Mouse (Mus musculus) embryo, embryonic 9.5 days (tissue): ENCODE results near the gene Cyp4x1.
A peak's percentile ranks its signal among the peaks of the same experiment; 100 is the strongest.
"Not testable (repeated sequence)": the region's sequence is repeated elsewhere in the genome, so short reads cannot be mapped to it uniquely, and the experiment has no call there.

Source experiments
- DNase-seq: peaks from one replicate; pipeline ENCODE4 v3.0.0-alpha.2; 2017; ENCODE audit errors: extremely low spot score

The Cyp4x1 gene

DNA sequence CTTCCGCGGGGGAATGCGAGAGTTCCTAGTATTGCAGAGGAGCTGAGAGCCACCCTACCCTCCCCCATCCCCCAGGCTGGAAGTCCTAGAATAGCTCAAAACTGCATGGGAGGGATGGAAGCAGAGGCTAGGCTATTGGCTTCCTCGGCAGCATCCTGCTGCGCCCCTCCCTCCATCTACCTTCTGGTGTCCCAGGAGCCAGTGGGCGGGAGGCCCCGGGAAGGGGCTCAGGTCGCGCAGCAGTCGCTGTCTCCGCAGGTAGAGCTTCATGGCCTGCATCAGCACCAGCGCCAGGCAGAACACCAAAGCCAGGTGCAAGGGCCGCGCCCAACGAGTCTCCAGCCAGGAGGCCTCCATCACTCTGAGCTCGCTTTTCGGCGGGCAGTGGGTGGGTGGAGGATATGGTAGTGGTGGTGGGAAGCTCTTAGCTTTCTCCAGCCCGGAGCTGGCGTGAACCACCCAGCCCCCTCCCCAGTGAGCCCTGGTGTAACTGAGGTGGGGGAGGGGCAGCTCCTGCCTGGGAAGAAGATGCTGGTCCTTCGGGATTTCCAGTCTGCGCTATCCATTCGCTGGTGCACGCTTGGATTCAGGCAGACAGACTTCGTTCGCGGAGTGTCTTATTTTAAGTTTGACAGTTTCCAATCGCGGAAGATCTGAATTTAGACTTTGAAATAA lies at the start of gene Cyp4x1:
Gene Cyp4x1, minus strand, starts transcription at position 661 of the 675 bp plus-strand sequence.
- DNase-seq = peak; percentile 37

DNA sequence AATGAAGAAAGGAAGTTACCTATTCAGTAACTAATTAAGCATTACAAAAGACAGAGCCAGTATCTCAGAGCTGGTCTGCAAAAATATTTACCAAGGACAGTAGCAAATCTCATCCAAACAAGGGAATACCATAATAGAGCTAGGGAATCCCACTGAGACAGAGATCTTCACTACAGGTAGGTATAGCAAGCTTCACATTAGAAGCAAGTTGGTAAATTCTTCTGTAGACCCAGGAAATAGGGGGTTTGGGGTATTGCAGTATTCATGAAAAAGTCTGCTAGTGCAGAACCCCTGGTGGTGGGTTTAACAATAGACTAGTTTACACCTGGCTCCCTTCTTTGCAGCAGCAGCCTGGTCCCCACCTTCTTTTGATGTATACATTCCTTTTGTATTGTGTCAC lies 42.1 kb upstream of the Cyp4x1 start:
- not testable (repeated sequence) for DNase-seq

DNA sequence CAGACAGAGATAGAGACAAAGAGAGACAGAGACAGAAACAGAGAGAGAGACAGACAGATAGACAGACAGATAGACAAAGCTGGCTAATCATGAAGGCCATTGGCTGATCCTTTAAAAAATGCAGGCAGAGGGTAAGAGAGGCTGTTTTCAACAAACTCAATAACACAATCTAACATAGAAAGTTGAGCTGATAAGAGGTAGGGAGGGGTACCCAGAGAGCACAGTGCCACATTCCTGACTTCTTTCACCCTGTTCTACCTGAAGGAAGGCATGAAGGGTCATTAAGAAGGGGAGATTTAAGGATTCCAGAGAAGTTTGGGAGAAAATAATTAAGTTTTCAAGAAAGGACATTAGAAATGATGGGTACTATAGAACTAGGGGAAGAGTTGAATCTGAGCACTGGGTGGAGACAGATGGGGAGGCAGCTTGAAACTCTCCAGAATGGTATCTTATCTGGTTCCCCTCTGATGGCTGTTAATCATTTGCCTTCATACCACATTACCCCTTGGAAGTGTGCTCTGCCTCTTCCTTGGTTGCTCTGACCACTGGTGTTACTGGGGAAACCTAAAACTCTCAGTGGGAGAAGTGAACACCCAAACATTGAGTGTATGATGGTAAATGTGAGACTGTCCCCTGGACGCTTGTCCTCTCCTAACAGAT lies 40.7 kb upstream of the Cyp4x1 start:
- DNase-seq = no peak

DNA sequence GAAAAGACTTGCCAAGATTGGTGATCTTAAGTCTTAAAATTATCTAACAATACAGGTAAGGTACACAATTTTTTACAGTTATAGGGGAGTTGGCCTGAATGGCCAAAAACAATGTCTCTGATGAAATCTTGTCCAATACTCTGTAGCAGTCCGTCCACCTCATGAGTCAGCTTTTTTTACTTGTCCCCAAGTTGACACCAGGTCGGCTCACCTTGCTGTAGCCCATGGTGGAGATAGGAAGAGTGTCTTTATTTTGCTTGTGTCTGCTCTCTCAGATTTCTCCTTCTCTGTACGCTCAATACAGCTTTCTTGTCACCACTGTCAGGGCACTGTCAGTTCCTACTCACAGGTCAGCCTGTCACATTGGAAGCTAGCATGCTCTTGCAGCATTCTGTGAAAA lies 24.9 kb upstream of the Cyp4x1 start:
- DNase-seq = not testable (repeated sequence)

DNA sequence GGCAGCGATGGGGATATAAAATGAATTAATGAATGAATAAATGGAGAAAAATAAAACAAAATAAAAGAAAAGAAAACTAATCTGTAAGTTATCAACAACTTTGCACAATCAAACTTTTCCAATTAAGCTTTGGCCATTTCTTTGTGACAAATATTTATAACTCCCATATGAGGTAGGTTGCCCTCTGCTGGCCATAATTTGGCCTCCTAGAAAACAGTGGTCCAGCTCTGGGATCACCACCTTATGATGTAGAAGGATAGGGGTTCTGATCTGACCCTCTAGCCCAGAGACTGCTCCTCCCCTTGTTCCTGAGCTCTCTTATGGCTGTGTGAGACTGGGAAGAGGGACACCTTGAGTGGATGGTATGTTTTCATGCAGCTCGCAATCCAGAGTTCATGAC lies 20.6 kb upstream of the Cyp4x1 start:
- no peak for DNase-seq

DNA sequence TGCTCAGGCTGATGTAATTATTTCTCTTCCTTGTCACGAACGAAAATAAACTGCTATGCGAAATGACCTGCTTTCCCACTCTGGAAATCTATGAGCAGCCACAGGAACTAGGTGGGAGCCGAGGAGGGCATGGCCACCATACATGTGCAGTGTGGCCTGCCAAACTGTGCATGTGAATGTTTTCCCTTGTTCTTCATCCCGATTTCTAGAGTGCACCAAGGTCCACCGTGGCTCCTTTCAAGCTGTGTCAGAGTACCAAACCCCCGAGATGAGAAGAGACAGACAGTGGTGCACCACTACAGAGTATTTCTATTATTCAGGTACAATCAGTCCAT lies 182 bp upstream of the Cyp4x1 start:
- DNase-seq = no peak

DNA sequence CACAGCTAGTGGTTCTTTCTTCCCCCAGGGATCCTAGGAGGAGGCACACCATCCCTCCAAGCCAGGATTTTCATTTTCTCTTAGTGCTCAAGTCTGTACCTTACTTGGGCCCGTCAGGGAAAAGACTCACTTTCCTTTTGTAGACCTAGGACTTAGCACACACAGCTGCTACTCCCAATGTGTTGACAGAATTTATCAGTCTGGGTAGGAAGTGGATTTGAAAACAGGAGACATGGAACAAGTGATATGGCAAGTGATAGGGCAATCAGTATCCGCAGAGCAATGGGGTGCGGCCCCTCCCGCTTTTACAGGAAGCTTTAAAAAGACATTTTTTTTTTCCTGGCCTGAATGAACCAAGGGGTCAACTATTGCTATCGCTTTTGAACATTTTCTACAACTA lies 996 bp downstream of the Cyp4x1 start:
- DNase-seq = no peak

DNA sequence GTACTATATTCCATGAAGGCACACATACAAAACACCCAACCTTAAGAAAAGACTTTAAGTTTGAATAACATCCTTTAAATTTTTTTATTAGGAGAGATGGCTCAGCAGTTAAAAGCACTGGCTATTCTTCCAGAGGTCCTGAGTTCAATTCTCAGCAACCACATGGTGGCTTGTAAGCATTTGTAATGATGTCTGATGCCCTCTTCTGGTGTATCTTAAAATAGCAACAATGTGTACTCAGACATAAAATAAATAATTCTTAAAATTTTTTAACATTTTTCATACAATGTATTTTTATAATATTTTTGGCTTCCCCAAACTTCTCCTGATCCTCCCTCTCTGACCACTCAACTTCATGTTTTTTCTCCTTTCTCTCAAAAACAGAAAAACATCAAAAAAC lies 9.4 kb downstream of the Cyp4x1 start:
- no peak for DNase-seq

DNA sequence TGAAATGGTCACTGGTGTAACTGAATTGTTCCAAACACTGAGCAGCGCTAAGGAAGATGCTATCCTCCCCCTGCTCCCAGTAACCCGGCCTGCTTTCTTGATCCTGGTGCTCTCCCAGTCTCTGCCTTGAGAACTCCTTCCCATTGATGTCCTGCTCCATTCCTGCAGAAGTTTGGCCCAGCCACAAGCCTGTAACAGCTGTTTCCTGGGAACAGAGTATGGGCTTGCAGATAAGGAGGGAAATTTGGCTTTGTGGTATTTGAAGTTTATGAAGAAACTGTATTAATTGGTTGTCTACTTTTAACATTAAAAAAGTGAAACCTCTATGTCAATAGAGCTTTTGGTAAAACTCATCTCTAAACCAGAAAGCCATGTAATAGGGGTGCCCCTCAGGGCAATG lies 10.6 kb downstream of the Cyp4x1 start:
- DNase-seq = no peak

DNA sequence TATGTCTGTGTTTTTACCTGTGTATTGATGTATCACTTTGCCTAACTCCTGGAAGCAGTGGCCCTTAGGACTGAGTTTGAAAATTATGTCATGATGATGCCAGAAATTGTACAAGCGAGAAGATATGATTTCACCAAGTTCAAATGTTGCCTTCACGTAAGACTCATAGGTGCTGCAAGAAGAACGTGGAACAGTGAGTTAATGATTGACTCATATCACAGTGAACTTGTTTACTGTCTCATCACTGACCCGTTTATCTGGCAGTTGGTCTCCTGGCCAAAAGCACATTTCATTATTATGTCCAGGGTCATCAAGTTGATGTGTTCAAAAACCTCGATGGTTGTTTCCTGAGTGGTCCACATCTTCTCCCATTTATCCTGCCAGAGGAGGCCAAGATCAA lies 12.5 kb downstream of the Cyp4x1 start:
- DNase-seq = no peak

DNA sequence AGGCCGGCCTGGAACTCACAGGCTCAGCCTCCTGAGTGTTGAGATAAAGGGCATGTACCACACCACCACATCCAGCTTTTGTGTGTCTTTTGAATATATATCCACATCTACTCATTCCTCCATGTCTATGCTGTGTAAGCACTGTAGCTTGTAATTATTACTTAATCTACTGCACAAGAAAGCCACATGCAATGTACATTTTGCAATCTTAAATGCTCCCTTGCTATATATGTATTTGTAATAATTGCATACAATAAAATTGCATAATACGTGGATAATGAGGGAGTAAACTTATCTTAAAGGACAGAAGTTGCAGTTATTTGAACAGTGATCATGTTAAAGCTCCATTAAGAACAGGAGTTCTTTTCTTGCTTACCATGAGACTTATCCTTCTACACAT lies 12.9 kb downstream of the Cyp4x1 start:
- no peak for DNase-seq

DNA sequence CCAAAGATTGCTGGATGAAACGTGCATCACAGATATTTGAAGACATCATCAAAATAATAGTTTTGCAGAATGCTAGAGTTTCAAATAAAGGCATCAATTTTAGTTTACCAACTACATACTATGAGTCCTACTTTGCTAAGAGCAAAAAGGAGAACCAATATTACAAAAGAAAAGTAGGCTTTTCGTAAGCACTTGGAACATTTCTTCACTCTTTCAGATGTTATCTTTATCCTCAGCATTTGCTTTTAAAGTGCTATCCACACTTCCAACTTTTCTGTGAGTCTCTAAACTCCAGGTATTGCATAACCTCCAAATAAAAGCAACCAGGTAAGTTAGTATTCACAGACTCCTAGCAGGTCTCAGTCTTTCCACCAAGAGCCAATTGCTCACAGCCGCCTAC lies 14.4 kb downstream of the Cyp4x1 start:
- no peak for DNase-seq

DNA sequence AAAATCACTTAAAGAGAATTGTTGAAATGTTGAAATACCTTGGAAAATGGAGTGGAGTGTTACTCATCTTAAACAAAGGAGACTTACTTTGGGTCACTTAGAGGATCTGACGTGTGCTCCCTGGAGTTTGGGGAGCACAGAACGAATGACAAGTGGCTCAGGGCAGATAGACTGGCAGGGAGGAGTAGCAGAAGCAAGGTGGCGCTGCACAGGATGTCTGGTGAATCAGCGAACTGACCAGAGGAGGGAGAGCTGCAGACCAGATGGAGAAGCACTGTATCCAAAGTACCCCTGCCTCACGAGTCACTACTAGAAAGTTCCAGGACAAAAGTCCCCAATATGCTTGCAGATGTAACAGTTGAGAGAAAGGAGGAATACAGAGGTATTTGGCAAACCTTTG lies 20.8 kb downstream of the Cyp4x1 start:
- no peak for DNase-seq

DNA sequence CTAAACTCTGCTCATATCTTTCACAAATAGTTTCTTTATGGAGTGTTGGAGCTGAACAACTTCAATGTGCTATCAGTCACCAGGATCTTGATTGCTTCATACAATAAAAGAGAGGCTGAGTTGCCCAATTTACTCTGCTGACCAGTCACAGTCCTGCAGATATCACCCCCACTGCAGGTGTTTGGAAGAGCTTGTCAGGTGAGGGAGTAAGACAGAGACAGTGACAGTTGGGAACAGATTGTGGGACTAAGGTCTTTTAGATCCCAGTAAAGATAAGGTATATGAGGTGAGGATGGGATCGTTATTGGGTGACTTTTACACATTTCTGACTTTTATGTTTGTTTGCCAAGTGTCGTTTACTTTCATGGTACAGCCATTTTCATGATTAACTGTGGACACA lies 22.9 kb downstream of the Cyp4x1 start:
- DNase-seq = no peak

DNA sequence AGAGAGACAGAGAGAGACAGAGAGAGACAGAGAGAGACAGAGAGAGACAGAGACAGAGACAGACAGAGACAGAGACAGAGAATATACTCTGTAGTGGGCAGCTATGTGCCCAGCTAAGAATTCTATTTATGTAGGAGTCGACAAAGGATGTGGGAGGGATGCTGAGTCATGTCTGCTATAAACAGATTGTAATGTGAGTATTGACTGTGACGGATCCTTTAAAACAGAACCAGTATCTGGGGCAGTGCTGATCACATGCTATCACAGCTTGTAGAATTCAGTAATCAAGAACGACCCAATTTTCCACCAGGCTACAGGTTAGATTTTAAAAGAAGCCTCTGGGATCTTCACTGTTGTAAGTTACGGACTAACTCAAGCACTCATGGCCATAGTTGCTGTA lies 30.6 kb downstream of the Cyp4x1 start:
- no peak for DNase-seq

DNA sequence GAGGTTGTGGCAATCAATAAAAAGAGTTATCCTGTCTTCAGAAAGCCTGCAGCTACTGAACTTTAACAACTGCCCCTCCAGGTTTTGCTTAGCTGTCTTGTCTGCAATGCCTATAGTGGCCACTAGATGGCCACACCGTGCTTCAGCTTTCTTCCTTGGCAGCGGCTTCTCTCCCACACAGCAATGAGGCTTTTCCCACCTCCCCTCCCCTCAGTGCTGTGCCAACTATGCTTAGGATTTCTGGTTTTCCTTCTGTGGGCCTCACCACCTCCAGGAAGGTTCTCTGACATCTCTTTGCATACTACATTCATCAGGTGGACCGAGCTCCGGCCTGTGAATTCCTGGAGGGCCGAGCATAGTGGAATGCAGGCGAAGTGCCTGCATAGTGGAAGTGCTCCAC lies 32.4 kb downstream of the Cyp4x1 start:
- peak; percentile 71 for DNase-seq

DNA sequence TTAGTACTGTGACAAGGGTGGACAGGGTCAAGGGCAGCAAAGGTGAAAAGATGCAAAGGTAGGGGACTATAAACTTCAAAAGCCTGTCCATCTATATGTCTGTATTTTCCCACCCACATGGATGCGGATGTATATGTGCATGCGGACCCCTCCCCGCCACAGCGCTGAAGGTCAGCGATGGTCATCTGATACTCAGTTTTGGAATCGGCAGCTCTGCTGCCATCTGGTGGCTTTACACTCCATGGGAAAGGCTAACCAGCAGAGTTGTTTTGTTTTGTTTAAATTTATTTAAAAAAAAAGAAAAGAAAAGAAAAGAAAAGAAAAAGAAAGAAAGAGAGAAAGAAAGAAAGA lies 37.0 kb downstream of the Cyp4x1 start:
- peak; percentile 47 for DNase-seq

DNA sequence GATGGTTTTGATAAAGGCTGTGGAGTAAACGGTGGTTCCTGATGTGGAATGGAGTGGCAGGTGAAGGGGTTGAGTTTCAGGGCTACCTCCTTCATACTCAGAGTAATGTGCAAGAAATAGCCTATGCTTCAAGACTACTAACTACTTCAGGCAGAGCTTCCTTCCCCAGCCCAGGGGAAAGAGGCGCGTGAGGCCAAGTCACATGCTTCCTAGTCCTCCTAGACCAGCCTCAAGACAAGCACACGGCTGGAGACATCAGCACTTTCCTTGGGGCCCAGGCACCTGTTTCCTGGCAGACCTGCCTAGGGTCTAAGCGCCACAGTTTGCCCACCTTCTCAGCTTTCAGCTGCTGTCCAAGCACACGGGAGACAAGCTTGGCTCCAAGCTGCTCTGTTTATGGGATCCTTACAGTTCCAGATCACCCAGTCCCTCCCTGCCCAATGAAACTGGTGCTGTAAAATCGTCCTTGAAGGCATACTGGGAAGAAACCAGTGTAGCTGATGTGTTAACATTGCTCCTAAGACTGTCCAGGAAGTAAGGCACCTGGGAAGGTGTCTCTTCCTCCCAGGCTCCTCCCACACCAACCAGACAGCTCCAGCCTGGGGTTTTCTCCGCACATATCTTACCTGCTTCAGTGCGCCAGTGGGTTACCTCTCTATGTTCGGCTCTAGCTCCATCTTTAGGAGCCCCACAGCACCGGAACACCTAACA lies 37.5 kb downstream of the Cyp4x1 start:
- DNase-seq = no peak

DNA sequence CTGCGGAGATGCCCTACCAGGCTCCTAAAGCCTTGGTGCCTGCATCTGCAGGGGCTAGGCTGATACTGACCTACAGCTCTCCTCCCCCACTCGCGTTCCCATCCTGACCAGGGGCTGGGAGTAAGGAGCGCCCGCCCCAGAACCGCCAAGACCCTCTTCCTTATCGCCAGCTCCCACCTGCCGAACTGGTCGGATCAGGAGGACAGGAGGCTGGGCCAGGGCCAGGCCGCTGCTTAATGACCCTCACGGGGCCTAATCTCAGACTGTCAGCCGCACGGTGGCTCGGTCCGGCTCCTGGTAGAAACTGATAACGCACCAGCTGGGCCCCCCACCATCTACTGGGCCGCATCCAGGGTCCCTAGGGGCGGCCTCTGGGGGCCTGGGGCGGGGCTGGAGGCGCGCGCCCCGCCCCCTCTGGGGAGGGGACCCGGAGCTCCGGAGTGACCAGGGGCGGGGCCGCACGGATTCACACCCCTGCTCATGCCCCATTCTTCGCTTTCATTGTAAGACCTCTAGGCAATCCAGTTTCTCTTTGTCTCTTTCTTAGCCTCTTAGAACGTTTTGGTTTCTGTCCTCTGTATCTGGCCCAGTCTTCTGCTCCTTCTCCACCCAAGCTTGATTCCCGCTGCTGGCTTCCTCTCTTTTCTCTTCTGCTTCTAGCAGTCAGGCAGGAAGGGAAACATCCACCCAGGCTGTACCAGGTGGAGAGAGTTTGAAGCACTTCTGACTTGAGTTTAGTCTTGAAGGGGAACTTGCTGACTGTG lies 38.2 kb downstream of the Cyp4x1 start:
- DNase-seq = peak; percentile 62

DNA sequence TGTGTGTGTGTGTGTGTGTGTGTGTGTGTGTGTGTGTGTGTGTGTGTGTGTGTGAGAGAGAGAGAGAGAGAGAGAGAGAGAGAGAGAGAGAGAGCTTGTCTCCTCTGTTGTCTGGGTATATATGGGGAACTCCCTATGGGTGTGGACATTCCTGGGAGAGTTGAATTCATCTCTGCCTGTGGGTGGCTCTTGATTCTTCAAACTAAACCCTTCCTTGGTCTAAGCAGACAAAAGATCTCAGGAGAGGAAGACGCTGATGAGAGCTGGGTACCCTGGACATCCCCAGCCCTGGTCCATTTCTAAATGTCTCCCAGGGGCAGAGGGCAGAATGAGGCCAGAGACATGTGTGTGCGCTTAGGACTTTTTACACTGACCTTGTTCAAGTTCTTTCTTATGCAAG lies 40.0 kb downstream of the Cyp4x1 start:
- no peak for DNase-seq

DNA sequence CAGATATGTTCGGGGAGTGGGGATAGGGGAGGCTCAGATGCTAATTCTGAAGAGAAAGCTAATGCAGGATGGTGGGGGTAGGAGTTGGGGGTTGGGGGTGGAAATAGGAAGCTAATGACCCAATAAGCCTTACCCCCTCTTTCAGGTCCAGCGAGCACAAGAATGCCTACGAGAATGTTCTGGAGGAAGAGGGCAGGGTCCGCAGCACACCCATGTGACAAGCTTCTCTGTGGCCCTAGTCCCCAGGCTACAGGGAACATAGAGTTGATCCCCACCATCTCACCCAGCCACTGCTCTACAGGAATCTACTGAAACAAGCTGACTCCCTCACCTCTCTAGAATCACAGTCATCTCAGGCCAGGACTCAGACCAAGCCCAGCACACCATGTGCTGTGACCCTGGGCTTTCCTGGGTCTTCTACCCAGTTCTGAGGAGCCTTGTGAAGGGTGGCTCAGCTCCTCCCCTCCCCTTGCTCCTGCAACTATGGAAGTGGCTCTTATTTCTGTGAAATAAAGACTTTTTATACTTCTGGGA lies 40.7 kb downstream of the Cyp4x1 start:
- DNase-seq = no peak

DNA sequence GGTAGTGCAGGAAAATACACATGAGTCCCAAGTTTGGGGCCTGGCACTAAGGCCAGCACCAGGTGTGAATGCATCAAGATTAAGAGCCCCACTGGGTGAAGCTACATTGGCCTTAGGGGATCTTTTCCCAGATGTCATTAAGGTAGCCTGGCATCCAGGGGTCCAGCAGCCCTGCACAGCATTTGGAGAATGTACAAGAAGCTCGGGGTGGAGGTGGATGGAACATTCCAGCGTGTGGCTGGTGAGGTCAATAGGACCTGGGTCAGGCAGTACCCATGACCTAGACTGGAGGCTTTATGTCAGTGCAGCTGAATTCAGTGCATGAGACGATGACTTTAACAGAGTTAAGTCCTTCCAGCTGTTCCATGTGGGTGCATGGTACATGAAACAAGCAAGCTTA lies 42.3 kb downstream of the Cyp4x1 start:
- DNase-seq = no peak
